Comparison of ENCODE assay signal across 16 mouse cellular contexts in the genomic region with DNA sequence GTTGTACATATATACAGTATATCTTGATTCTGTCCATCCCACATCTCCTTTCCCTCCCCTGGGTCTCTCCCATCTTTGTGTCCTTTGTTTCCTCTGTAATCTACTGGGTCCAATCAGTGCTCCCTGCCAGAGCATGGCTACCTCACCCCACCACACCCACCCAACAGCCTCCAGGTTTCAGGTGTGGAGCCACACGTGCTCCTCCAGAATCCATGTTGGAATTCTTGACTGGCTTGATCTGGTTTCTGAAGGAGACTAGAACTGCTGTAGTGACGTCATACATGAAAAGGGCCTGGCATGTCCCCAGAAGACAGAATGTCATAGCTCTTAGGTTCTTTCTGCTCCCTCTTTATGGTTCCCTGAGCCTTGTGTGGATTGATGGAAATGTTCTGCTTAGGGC.
"Had no signal": no experiment of that assay in that cellular context is flagged by ENCODE, and none has a peak within 500 bp of the region (broad histone marks: within the 10 kb centered on the region; RNA-seq: fewer than 3 reads in every experiment).

No protein-coding gene starts in this region.

- H3K9me3 ChIP-seq: neural tube, embryonic 13.5 days; neural tube, embryonic 15.5 days; stomach, embryonic 15.5 days had no signal

- H3K4me2 ChIP-seq: neural tube, embryonic 13.5 days; neural tube, embryonic 15.5 days; stomach, embryonic 15.5 days had no signal

- DNase-seq: retina, postnatal 1 day; right cerebral cortex, adult 18-20 months; right cerebral cortex, postnatal 14 days; right cerebral cortex, postnatal 25 days; right cerebral cortex, postnatal 4 days; spleen, adult 18-20 months; thymus, adult 18-20 months; thymus, adult 2 months; thymus, postnatal 14 days; thymus, postnatal 25 days; thymus, postnatal 36 days; thymus, postnatal 4 days had no signal

- H3K36me3 ChIP-seq: neural tube, embryonic 13.5 days; neural tube, embryonic 15.5 days; stomach, embryonic 15.5 days had no signal

- H3K9ac ChIP-seq: neural tube, embryonic 13.5 days; neural tube, embryonic 15.5 days; stomach, embryonic 15.5 days had no signal

- H3K4me1 ChIP-seq: neural tube, embryonic 13.5 days; neural tube, embryonic 15.5 days had no signal

- H3K27me3 ChIP-seq: neural tube, embryonic 13.5 days; neural tube, embryonic 15.5 days; stomach, embryonic 15.5 days had no signal

- H3K4me3 ChIP-seq: neural tube, embryonic 13.5 days; neural tube, embryonic 15.5 days; stomach, embryonic 15.5 days had no signal

- H3K27ac ChIP-seq: neural tube, embryonic 13.5 days; neural tube, embryonic 15.5 days; stomach, embryonic 15.5 days; stomach, postnatal 0 days had no signal
